Mouse (Mus musculus): ENCODE data around the gene Disp3. TPM values are rescaled to one million over a fixed set of nuclear protein-coding genes. Genes with fewer than 3 reads are reported as not detected.

The Disp3 gene
- polyA plus RNA-seq, 1 experiment from 2014 or later: 0.86 TPM

GRCm38 (mm10) chr4:148322152-148322551, 34.4 kb upstream of the Disp3 start:
- no peaks in the 10 kb centered on the region for H3K36me3 ChIP-seq (replicated peaks; ENCODE audit: control insufficient read depth, insufficient read depth, low read depth, low read length)
- 38% methylated on average over 9 of the region's 10 CpGs for WGBS
- no peaks in the 10 kb centered on the region for H3K9me3 ChIP-seq (replicated peaks; ENCODE audit: control insufficient read depth, low read length)
- ATAC-seq (replicated peaks; ENCODE audit: insufficient number of reproducible peaks, low FRiP score, low TSS enrichment, low read depth) (no peak), DNase-seq (ENCODE audit: low spot score) (no peak)
- H3K4me2 ChIP-seq (ENCODE audit: low read depth, low read length): no peak overlapping the region
- no peaks in the 10 kb centered on the region; the same call in 1 of the 2 replicates for H3K4me1 ChIP-seq (ENCODE audit: control insufficient read depth, insufficient read depth, low read length)
- H3K4me3 ChIP-seq (ENCODE audit: low read depth, low read length): no peak overlapping the region
- no peaks in the 10 kb centered on the region for H3K27me3 ChIP-seq (ENCODE audit: control insufficient read depth, insufficient read depth, low read length)
- H3K27ac ChIP-seq (replicated peaks; ENCODE audit: low read depth, low read length): no peak overlapping the region
- no peak overlapping the region for H3K9ac ChIP-seq (replicated peaks; ENCODE audit: low read length)

GRCm38 (mm10) chr4:148319366-148319765, 31.6 kb upstream of the Disp3 start:
- Histone ChIP-seq H3K4me2 (ENCODE audit: low read depth, low read length) (no peak overlapping the region), H3K4me1 (ENCODE audit: control insufficient read depth, insufficient read depth, low read length) (no peaks in the 10 kb centered on the region; the same call in 1 of the 2 replicates), H3K9me3 (replicated peaks; ENCODE audit: control insufficient read depth, low read length) (no peaks in the 10 kb centered on the region), H3K27ac (replicated peaks; ENCODE audit: low read depth, low read length) (no peak overlapping the region), H3K9ac (replicated peaks; ENCODE audit: low read length) (no peak overlapping the region), H3K4me3 (ENCODE audit: low read depth, low read length) (no peak overlapping the region), H3K36me3 (replicated peaks; ENCODE audit: control insufficient read depth, insufficient read depth, low read depth, low read length) (no peaks in the 10 kb centered on the region), H3K27me3 (ENCODE audit: control insufficient read depth, insufficient read depth, low read length) (no peaks in the 10 kb centered on the region)
- DNase-seq (ENCODE audit: low spot score): no peak
- WGBS: 78% methylated on average over 12 of the region's 12 CpGs
- no peak for ATAC-seq (replicated peaks; ENCODE audit: insufficient number of reproducible peaks, low FRiP score, low TSS enrichment, low read depth)

GRCm38 (mm10) chr4:148315377-148316175, 27.8 kb upstream of the Disp3 start:
- Histone ChIP-seq H3K36me3 (replicated peaks; ENCODE audit: control insufficient read depth, insufficient read depth, low read depth, low read length) (no peaks in the 10 kb centered on the region), H3K27ac (replicated peaks; ENCODE audit: low read depth, low read length) (no peak overlapping the region), H3K9me3 (replicated peaks; ENCODE audit: control insufficient read depth, low read length) (no peaks in the 10 kb centered on the region), H3K4me2 (ENCODE audit: low read depth, low read length) (no peak overlapping the region), H3K27me3 (ENCODE audit: control insufficient read depth, insufficient read depth, low read length) (no peaks in the 10 kb centered on the region), H3K4me1 (ENCODE audit: control insufficient read depth, insufficient read depth, low read length) (no peaks in the 10 kb centered on the region; the same call in 1 of the 2 replicates), H3K4me3 (ENCODE audit: low read depth, low read length) (no peak overlapping the region), H3K9ac (replicated peaks; ENCODE audit: low read length) (no peak overlapping the region)
- WGBS: 85% methylated on average over 16 of the region's 16 CpGs
- DNase-seq (ENCODE audit: low spot score) (no peak), ATAC-seq (replicated peaks; ENCODE audit: insufficient number of reproducible peaks, low FRiP score, low TSS enrichment, low read depth) (no peak)

- Histone ChIP-seq H3K4me3 (ENCODE audit: low read depth, low read length) (no peak overlapping the region), H3K36me3 (replicated peaks; ENCODE audit: control insufficient read depth, insufficient read depth, low read depth, low read length) (no peaks in the 10 kb centered on the region), H3K4me2 (ENCODE audit: low read depth, low read length) (no peak overlapping the region), H3K27me3 (ENCODE audit: control insufficient read depth, insufficient read depth, low read length) (no peaks in the 10 kb centered on the region), H3K27ac (replicated peaks; ENCODE audit: low read depth, low read length) (no peak overlapping the region), H3K9ac (replicated peaks; ENCODE audit: low read length) (no peak overlapping the region), H3K4me1 (ENCODE audit: control insufficient read depth, insufficient read depth, low read length) (no peaks in the 10 kb centered on the region; the same call in 1 of the 2 replicates), H3K9me3 (replicated peaks; ENCODE audit: control insufficient read depth, low read length) (no peaks in the 10 kb centered on the region)
- no peak for ATAC-seq (replicated peaks; ENCODE audit: insufficient number of reproducible peaks, low FRiP score, low TSS enrichment, low read depth)
- 67% methylated on average over 10 of the region's 10 CpGs for WGBS
- no peak for DNase-seq (ENCODE audit: low spot score)
These were observed 26.6 kb upstream of the Disp3 start for GRCm38 (mm10) chr4:148314396-148314795.

GRCm38 (mm10) chr4:148313601-148314000, 25.8 kb upstream of the Disp3 start:
- no peaks in the 10 kb centered on the region for H3K9me3 ChIP-seq (replicated peaks; ENCODE audit: control insufficient read depth, low read length)
- H3K27ac ChIP-seq (replicated peaks; ENCODE audit: low read depth, low read length): no peak overlapping the region
- ATAC-seq (replicated peaks; ENCODE audit: insufficient number of reproducible peaks, low FRiP score, low TSS enrichment, low read depth): no peak
- no peak overlapping the region for H3K4me3 ChIP-seq (ENCODE audit: low read depth, low read length)
- H3K27me3 ChIP-seq (ENCODE audit: control insufficient read depth, insufficient read depth, low read length): no peaks in the 10 kb centered on the region
- H3K4me2 ChIP-seq (ENCODE audit: low read depth, low read length): no peak overlapping the region
- H3K36me3 ChIP-seq (replicated peaks; ENCODE audit: control insufficient read depth, insufficient read depth, low read depth, low read length): no peaks in the 10 kb centered on the region
- no peak overlapping the region for H3K9ac ChIP-seq (replicated peaks; ENCODE audit: low read length)
- WGBS: 22% methylated on average over 8 of the region's 8 CpGs
- DNase-seq (ENCODE audit: low spot score): no peak
- no peaks in the 10 kb centered on the region; the same call in 1 of the 2 replicates for H3K4me1 ChIP-seq (ENCODE audit: control insufficient read depth, insufficient read depth, low read length)

GRCm38 (mm10) chr4:148312296-148313116, 24.7 kb upstream of the Disp3 start:
- ATAC-seq (replicated peaks; ENCODE audit: insufficient number of reproducible peaks, low FRiP score, low TSS enrichment, low read depth) (peak; percentile 47; the same call in 1 of the 2 replicates), DNase-seq (ENCODE audit: low spot score) (no peak)
- WGBS: 67% methylated on average over 16 of the region's 16 CpGs
- Histone ChIP-seq H3K9me3 (replicated peaks; ENCODE audit: control insufficient read depth, low read length) (no peaks in the 10 kb centered on the region), H3K4me2 (ENCODE audit: low read depth, low read length) (no peak overlapping the region), H3K36me3 (replicated peaks; ENCODE audit: control insufficient read depth, insufficient read depth, low read depth, low read length) (no peaks in the 10 kb centered on the region), H3K27me3 (ENCODE audit: control insufficient read depth, insufficient read depth, low read length) (no peaks in the 10 kb centered on the region), H3K27ac (replicated peaks; ENCODE audit: low read depth, low read length) (no peak overlapping the region), H3K9ac (replicated peaks; ENCODE audit: low read length) (no peak overlapping the region), H3K4me3 (ENCODE audit: low read depth, low read length) (no peak overlapping the region), H3K4me1 (ENCODE audit: control insufficient read depth, insufficient read depth, low read length) (no peaks in the 10 kb centered on the region; the same call in 1 of the 2 replicates)

- Histone ChIP-seq H3K9ac (replicated peaks; ENCODE audit: low read length) (no peak overlapping the region), H3K36me3 (replicated peaks; ENCODE audit: control insufficient read depth, insufficient read depth, low read depth, low read length) (no peaks in the 10 kb centered on the region), H3K4me1 (ENCODE audit: control insufficient read depth, insufficient read depth, low read length) (no peaks in the 10 kb centered on the region; the same call in none of the 2 replicates), H3K9me3 (replicated peaks; ENCODE audit: control insufficient read depth, low read length) (no peaks in the 10 kb centered on the region), H3K27me3 (ENCODE audit: control insufficient read depth, insufficient read depth, low read length) (no peaks in the 10 kb centered on the region), H3K27ac (replicated peaks; ENCODE audit: low read depth, low read length) (no peak overlapping the region), H3K4me2 (ENCODE audit: low read depth, low read length) (no peak overlapping the region), H3K4me3 (ENCODE audit: low read depth, low read length) (no peak overlapping the region)
- 85% methylated on average over 7 of the region's 7 CpGs for WGBS
- DNase-seq (ENCODE audit: low spot score) (no peak), ATAC-seq (replicated peaks; ENCODE audit: insufficient number of reproducible peaks, low FRiP score, low TSS enrichment, low read depth) (no peak)
These were observed 23.1 kb upstream of the Disp3 start for GRCm38 (mm10) chr4:148310845-148311244.

- Histone ChIP-seq H3K27me3 (ENCODE audit: control insufficient read depth, insufficient read depth, low read length) (no peaks in the 10 kb centered on the region), H3K4me1 (ENCODE audit: control insufficient read depth, insufficient read depth, low read length) (no peaks in the 10 kb centered on the region; the same call in none of the 2 replicates), H3K36me3 (replicated peaks; ENCODE audit: control insufficient read depth, insufficient read depth, low read depth, low read length) (no peaks in the 10 kb centered on the region), H3K27ac (replicated peaks; ENCODE audit: low read depth, low read length) (no peak overlapping the region), H3K4me2 (ENCODE audit: low read depth, low read length) (no peak overlapping the region), H3K9me3 (replicated peaks; ENCODE audit: control insufficient read depth, low read length) (no peaks in the 10 kb centered on the region), H3K4me3 (ENCODE audit: low read depth, low read length) (no peak overlapping the region), H3K9ac (replicated peaks; ENCODE audit: low read length) (no peak overlapping the region)
- DNase-seq (ENCODE audit: low spot score) (no peak), ATAC-seq (replicated peaks; ENCODE audit: insufficient number of reproducible peaks, low FRiP score, low TSS enrichment, low read depth) (no peak)
- WGBS: 60% methylated on average over 4 of the region's 4 CpGs
These were observed 22.4 kb upstream of the Disp3 start for GRCm38 (mm10) chr4:148310126-148310525.
